Mouse (Mus musculus): ENCODE results near the gene Foxf2. TPM values are rescaled to one million over a fixed set of nuclear protein-coding genes. Genes with fewer than 3 reads are reported as not detected.

Gene Foxf2
- polyA plus RNA-seq (2015; fragmentation: Nextera tagmentation; extraction: Ambion mirVana): 5.3 and 6.5 TPM in 2 replicates

GRCm38 (mm10) chr13:31625333-31626101 lies at the start of gene Foxf2:
Gene Foxf2 (plus strand): TSS chr13:31625816.
- under 1% methylated on average over 65 of the region's 74 CpGs for WGBS
- peak within 1 kb of the TSS; percentile 39 for H3K4me3 ChIP-seq
- peaks cover 96% of the 10 kb centered on the region for H3K27me3 ChIP-seq (replicated peaks)
- peak within 1 kb of the TSS; percentile 45; the same call in 1 of the 2 replicates for H3K27ac ChIP-seq
- H3K36me3 ChIP-seq (replicated peaks): no peaks in the 10 kb centered on the region
- peak within 1 kb of the TSS; percentile 85 for H3K4me2 ChIP-seq
- ATAC-seq (replicated peaks): peak; percentile 46
- peak within 1 kb of the TSS; percentile 31 for H3K9ac ChIP-seq
- H3K9me3 ChIP-seq: no peaks in the 10 kb centered on the region
- H3K4me1 ChIP-seq: peaks cover 34% of the 10 kb centered on the region

- 81% methylated on average over 4 of the region's 4 CpGs for WGBS
- H3K4me3 ChIP-seq: no peak overlapping the region
- no peaks in the 10 kb centered on the region for H3K36me3 ChIP-seq (replicated peaks)
These were observed 48.9 kb upstream of the Foxf2 start for GRCm38 (mm10) chr13:31576696-31577095.

DNA sequence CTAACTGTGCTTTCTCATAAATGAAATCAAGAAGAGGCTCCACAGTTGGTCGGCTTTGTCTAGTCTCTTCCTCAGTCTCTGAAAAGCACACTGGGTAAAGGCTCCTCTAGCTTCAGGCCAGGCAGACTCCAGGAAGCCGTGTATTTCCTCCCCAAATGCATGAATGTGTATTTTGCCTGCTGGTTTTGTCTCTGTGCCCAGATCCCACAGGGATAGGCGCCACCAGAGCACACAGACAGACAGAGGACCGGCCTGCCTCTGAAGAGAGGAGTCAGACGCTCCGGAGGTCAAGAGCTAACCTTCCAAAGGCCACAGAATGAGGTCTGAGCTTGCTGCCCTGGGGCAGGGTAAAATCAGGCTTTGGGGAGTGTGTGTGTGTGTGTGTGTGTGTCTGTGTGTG lies 48.0 kb upstream of the Foxf2 start:
- Histone ChIP-seq H3K9ac (no peak overlapping the region), H3K4me2 (no peak overlapping the region), H3K4me3 (no peak overlapping the region), H3K4me1 (no peaks in the 10 kb centered on the region), H3K27me3 (replicated peaks) (no peaks in the 10 kb centered on the region), H3K9me3 (no peaks in the 10 kb centered on the region), H3K36me3 (replicated peaks) (no peaks in the 10 kb centered on the region), H3K27ac (no peak overlapping the region)
- 35% methylated on average over 6 of the region's 6 CpGs for WGBS
- no peak for ATAC-seq (replicated peaks)

More at GRCm38 (mm10) chr13:31576696-31577095, 48.9 kb upstream of the Foxf2 start:
- Histone ChIP-seq H3K4me2 (no peak overlapping the region), H3K9me3 (no peaks in the 10 kb centered on the region), H3K27me3 (replicated peaks) (no peaks in the 10 kb centered on the region), H3K9ac (no peak overlapping the region), H3K4me1 (no peaks in the 10 kb centered on the region), H3K27ac (no peak overlapping the region)
- no peak for ATAC-seq (replicated peaks)

DNA sequence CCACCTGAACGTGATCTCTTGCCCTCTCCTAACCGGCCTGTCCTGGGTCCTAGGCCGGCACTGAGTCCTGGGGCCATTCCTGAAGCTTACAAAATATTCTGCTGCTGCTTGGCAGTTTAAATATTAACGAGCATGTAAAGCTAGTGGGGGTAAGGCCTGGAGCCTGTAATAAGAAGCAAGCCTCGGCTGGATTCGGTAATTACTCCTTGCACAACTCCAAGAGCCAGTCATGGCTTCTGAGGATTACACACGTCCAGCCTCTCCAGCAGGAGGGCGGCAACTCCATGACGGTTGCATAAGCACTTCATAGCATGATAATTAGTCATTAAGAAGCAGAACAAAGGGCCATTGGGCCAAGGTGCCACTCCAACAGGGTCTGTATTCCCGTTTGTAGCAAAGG lies 47.2 kb upstream of the Foxf2 start:
- 38% methylated on average over 10 of the region's 10 CpGs for WGBS
- Histone ChIP-seq H3K4me1 (no peaks in the 10 kb centered on the region), H3K9me3 (no peaks in the 10 kb centered on the region), H3K4me3 (no peak overlapping the region), H3K4me2 (no peak overlapping the region), H3K27ac (no peak overlapping the region), H3K27me3 (replicated peaks) (no peaks in the 10 kb centered on the region), H3K9ac (no peak overlapping the region), H3K36me3 (replicated peaks) (no peaks in the 10 kb centered on the region)
- peak; percentile 56 for ATAC-seq (replicated peaks)

DNA sequence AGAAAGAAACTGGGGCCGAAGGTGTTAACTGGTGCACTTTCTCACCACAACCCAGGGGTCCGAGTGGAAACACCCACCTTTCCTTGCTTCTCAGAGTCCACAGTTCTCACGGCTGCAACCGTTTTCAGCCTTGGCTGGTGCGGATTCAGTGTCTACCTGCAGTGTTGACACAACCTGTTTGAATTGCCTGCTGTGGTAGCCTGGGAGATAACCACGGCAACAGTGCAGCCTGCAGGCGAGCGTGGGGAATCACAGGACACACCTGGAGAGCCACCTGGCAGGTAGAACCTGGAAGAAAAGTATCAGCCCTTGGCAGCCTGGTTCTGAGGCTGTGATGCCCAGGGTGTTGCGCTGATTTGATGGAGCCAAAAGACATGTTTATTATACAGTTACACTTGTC lies 45.8 kb upstream of the Foxf2 start:
- H3K4me3 ChIP-seq: no peak overlapping the region
- WGBS: 74% methylated on average over 9 of the region's 9 CpGs
- no peaks in the 10 kb centered on the region for H3K36me3 ChIP-seq (replicated peaks)
- no peak overlapping the region for H3K4me2 ChIP-seq
- H3K27ac ChIP-seq: no peak overlapping the region
- no peak overlapping the region for H3K9ac ChIP-seq
- no peak for ATAC-seq (replicated peaks)
- no peaks in the 10 kb centered on the region for H3K9me3 ChIP-seq
- H3K4me1 ChIP-seq: no peaks in the 10 kb centered on the region
- no peaks in the 10 kb centered on the region for H3K27me3 ChIP-seq (replicated peaks)

GRCm38 (mm10) chr13:31587341-31587740 lies 38.3 kb upstream of the Foxf2 start:
- Histone ChIP-seq H3K9ac (no peak overlapping the region), H3K4me1 (no peaks in the 10 kb centered on the region), H3K4me3 (no peak overlapping the region), H3K27me3 (replicated peaks) (no peaks in the 10 kb centered on the region), H3K27ac (no peak overlapping the region), H3K36me3 (replicated peaks) (no peaks in the 10 kb centered on the region), H3K4me2 (no peak overlapping the region), H3K9me3 (no peaks in the 10 kb centered on the region)
- 78% methylated on average over 5 of the region's 5 CpGs for WGBS
- ATAC-seq (replicated peaks): no peak

DNA sequence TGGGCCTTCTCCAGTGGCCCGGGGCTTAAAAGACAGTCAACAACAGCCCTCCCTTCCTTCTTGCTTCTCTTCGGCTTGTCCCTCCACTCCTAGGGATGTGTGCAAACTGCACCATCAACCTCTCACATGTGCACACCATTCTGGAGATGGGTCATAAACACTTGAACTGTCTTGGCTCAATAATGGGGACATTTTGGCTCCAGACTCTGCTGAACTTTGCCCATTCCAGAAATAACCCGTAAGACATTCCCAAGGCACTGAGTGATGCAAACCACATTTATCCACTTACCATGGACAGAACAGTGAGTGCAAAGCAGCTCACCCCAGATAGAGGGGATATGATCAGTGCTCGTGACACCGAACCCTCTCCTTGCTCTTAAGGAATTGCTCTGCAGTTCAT lies 26.0 kb upstream of the Foxf2 start:
- H3K27me3 ChIP-seq (replicated peaks): no peaks in the 10 kb centered on the region
- 86% methylated on average over 5 of the region's 5 CpGs for WGBS
- H3K4me3 ChIP-seq: no peak overlapping the region
- H3K4me2 ChIP-seq: no peak overlapping the region
- H3K27ac ChIP-seq: no peak overlapping the region
- no peaks in the 10 kb centered on the region for H3K4me1 ChIP-seq
- no peaks in the 10 kb centered on the region for H3K9me3 ChIP-seq
- ATAC-seq (replicated peaks): no peak
- H3K9ac ChIP-seq: no peak overlapping the region
- no peaks in the 10 kb centered on the region for H3K36me3 ChIP-seq (replicated peaks)

DNA sequence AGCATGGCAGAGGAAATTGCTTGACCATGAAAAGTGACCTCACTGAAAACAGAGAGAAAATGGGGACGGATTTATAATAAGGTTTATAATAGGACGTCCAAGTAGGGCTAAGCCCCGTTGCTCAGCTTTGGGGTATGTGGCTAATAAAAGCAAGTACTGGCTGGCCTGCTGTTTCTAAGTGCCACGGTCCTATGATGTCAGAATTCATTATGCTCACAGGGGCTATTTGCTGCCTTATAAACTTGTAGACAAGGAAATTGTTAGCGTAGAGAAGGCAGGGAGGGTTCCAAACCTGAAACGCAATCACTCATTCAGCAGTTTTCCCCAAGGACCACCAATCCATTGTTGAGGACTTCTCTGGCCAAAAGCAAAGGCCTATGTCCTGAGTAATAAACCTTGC lies 21.7 kb upstream of the Foxf2 start:
- Histone ChIP-seq H3K4me1 (no peaks in the 10 kb centered on the region), H3K36me3 (replicated peaks) (no peaks in the 10 kb centered on the region), H3K27me3 (replicated peaks) (no peaks in the 10 kb centered on the region), H3K9ac (no peak overlapping the region), H3K4me3 (no peak overlapping the region), H3K27ac (no peak overlapping the region), H3K9me3 (no peaks in the 10 kb centered on the region), H3K4me2 (no peak overlapping the region)
- 53% methylated on average over 6 of the region's 6 CpGs for WGBS
- no peak for ATAC-seq (replicated peaks)

DNA sequence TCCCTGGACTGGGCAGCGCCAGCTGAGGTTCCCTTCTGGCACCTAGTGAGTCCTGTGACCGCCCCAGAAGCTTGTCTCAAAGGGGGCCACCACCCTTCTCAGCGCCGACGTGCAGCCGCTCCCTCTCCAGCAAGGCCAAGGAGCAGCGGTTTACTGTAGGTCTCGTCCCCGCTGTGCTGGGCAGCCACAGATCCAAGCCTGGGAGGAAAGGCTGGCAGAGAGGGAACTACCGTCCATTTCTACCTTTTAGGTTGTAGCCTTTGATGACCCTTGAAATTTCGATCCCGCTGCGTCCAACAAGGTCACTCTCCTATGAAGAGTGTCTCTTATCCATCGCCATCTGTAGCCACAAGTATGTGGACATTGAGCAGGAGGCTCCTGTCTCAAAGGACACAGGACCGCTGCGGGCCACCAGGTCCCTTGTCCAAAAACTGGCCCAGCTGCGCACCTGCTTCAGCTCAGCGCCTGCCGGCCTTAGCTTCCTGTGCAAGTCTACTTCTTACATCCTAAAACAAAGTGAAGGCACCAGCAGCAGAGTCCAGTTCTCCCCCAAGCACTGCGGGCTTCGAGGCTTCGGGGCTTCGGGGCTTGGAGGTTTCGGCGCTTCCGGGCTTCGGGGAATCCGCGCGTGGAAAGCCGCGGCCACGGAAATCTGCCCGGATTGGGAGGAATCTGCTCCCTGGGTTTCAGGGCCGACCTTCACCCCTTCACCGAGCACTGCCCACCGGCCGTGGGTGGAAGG lies 10.7 kb upstream of the Foxf2 start:
- H3K4me1 ChIP-seq: peaks cover 11% of the 10 kb centered on the region; the same call in 1 of the 2 replicates
- H3K36me3 ChIP-seq (replicated peaks): no peaks in the 10 kb centered on the region
- H3K9me3 ChIP-seq: no peaks in the 10 kb centered on the region
- peaks cover 81% of the 10 kb centered on the region for H3K27me3 ChIP-seq (replicated peaks)
- no peak overlapping the region for H3K9ac ChIP-seq
- no peak overlapping the region for H3K4me2 ChIP-seq
- ATAC-seq (replicated peaks): no peak
- WGBS: 2% methylated on average over 38 of the region's 38 CpGs
- no peak overlapping the region for H3K27ac ChIP-seq
- no peak overlapping the region for H3K4me3 ChIP-seq

DNA sequence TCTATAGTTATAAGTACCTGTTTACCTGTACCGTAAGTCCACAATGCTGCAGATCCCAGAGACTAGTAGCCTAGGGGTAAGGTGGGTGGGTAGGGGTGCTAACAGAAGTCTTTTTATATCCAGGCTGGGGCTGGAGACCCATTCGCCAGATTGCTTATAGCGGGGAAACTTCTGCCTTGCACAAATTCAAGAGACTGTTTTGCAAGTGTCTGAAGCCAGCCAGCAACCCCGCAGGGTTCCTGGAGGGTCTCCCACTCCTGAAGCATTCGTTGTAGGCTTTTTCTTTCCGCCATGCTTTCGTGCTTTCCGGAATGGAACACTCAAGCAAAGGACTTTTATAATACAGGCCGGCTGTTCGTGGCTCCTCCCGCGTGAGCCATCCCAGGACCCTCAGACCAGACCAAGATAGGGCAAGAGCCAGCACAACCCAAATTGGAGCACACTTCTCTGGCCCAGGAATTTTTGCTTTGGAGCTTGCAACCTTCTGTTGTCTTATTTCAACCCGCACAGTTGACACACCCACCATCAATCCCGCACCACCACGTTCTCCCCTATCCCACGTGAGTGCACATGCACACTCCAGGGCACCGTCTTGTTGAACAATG lies 10.0 kb upstream of the Foxf2 start:
- no peak overlapping the region for H3K4me3 ChIP-seq
- 2% methylated on average over 17 of the region's 17 CpGs for WGBS
- peaks cover 11% of the 10 kb centered on the region; the same call in 1 of the 2 replicates for H3K4me1 ChIP-seq
- no peak overlapping the region for H3K27ac ChIP-seq
- no peak for ATAC-seq (replicated peaks)
- H3K36me3 ChIP-seq (replicated peaks): no peaks in the 10 kb centered on the region
- H3K27me3 ChIP-seq (replicated peaks): peaks cover 86% of the 10 kb centered on the region
- no peaks in the 10 kb centered on the region for H3K9me3 ChIP-seq
- H3K4me2 ChIP-seq: no peak overlapping the region
- no peak overlapping the region for H3K9ac ChIP-seq

GRCm38 (mm10) chr13:31618001-31618400 lies 7.6 kb upstream of the Foxf2 start:
- peaks cover 11% of the 10 kb centered on the region; the same call in 1 of the 2 replicates for H3K4me1 ChIP-seq
- peak overlapping the region; percentile 53 for H3K4me2 ChIP-seq
- H3K4me3 ChIP-seq: peak overlapping the region; percentile 30
- no peaks in the 10 kb centered on the region for H3K9me3 ChIP-seq
- WGBS: under 1% methylated on average over 12 of the region's 12 CpGs
- peaks cover 89% of the 10 kb centered on the region for H3K27me3 ChIP-seq (replicated peaks)
- no peak overlapping the region for H3K9ac ChIP-seq
- ATAC-seq (replicated peaks): no peak; the same call in 1 of the 2 replicates
- H3K36me3 ChIP-seq (replicated peaks): no peaks in the 10 kb centered on the region
- H3K27ac ChIP-seq: no peak overlapping the region

DNA sequence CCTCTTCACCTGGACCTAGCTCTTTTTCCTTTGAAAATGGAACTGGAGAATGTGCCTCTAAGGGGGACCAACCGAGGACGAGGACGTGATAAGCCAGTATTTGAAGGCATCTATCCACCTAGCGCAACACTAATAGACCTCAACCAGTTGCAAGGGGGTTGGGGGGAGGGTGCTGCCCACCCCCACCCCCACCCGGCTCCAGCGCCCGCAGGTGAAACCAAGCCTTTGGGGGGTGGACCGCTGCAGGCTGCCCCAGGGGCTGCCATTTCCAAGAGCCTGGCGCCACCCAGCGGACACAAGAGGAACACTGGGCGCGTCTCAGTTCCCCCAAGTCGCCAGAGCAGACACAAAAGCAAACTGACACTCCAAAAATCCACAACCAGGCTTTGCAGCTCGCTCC lies 7.2 kb upstream of the Foxf2 start:
- Histone ChIP-seq H3K27me3 (replicated peaks) (peaks cover 89% of the 10 kb centered on the region), H3K9ac (no peak overlapping the region), H3K4me2 (peak overlapping the region; percentile 53), H3K9me3 (no peaks in the 10 kb centered on the region), H3K4me3 (peak overlapping the region; percentile 30), H3K27ac (no peak overlapping the region), H3K36me3 (replicated peaks) (no peaks in the 10 kb centered on the region), H3K4me1 (peaks cover 11% of the 10 kb centered on the region; the same call in 1 of the 2 replicates)
- ATAC-seq (replicated peaks): peak; percentile 43
- WGBS: 0% methylated on average over 14 of the region's 14 CpGs

All from midbrain, embryonic 15.5 days (tissue).